Mouse (Mus musculus) left cerebral cortex, adult 2 months (tissue): ENCODE results near the gene Kdm5b. TPM values are rescaled to one million over a fixed set of nuclear protein-coding genes. Genes with fewer than 3 reads are reported as not detected.
A peak's percentile ranks its signal among the peaks of the same experiment; 100 is the strongest.

Experiments
- DNase-seq, 2 experiments: peaks; one replicate each; pipeline ENCODE4 v3.0.0; 2021 to 2022; ENCODE audit warnings: low spot score in 2 of 2, mixed read lengths in 1 of 2; ENCODE audit errors: extremely low spot score in 1 of 2
- H3K27ac ChIP-seq: fragments of 200-600 bp; 2 replicates; pipeline ENCODE4 v1.8.1; 2022
- H3K4me3 ChIP-seq: fragments of 200-600 bp; 2 replicates; pipeline ENCODE4 v1.8.1; 2022
- CTCF ChIP-seq: fragments of 200-600 bp; IDR thresholded peaks from 2 replicates; pipeline ENCODE4 v1.8.1; 2022; ENCODE audit warnings: antibody characterized with exemption, mild to moderate bottlenecking, moderate library complexity
- intact Hi-C: fragments of 180-260 bp; cut with DNase I; formaldehyde crosslinking; loops from one replicate; pipeline ENCODE4 v1.15.1; 2025
- total RNA-seq, 2 experiments: library from RNA; stranded (reverse); gene quantifications; 2 replicates each; pipeline ENCODE4 v1.2.3; 2021

The Kdm5b gene
- total RNA-seq, 2 experiments from 2014 or later = 70.5 to 71.0 TPM

DNA sequence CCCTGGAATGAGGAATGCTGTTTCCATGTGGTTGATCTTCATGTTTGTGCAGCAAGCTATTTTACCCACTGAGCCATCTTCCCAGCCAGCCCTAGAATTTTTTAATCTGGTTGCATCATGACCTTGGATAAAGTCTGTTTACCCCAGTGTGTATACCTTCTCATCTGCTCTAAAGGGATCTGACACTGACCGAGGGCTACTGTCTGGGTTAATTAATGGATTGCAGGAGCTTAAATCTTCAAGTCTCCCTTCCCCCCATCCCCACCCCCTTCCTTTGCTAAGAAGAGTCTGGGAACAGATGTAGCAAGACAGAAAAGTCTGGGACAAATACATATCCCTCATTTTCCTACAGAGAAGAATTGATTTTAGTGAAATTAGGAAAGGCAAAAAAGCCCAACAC is 7.5 kb downstream of the Kdm5b start:
- no peak for DNase-seq
- intact Hi-C loops = no loop called here
- no peak for TF ChIP-seq CTCF
- Histone ChIP-seq H3K27ac (no peak overlapping the region), H3K4me3 (no peak overlapping the region)

DNA sequence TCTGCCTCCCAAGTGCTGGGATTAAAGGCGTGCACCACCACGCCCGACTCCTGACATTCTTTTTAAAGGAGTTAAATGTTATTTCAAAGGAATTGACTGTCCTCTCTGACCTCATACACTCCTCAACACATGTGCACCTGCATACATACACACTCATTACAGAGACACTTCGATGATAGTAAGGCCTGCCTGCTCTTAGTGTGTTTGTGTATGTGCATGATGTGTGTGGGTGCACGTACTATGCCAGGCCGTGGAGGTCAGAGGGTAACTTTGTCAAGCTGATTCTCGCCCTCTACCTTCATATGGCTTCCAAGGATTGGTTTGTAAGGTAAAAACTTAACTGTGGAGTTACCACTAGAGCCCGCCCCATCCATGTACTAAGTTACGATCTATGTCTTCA is 10.2 kb downstream of the Kdm5b start:
- Histone ChIP-seq H3K4me3 (no peak overlapping the region), H3K27ac (no peak overlapping the region)
- TF ChIP-seq CTCF = no peak
- no peak for DNase-seq
- intact Hi-C loops = no loop called here

DNA sequence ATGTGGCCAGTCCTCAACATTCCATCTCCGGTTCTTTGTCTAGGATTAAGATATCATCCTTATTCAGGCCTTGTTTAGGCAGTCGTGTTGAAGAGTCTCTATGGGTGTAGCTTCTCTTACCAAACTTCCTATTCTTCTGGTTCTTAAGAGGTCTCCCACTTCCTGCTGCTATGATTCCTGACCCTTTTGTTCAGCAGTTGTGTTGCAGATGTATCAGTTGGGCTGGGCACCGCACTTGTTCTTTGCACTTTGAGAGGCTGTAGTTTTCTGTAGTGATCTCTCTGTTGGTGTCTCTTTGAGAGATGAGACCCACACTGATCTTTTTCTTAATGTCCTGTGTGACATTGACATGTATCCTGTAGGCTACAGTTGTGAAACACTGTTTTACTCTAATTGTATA is 10.7 kb downstream of the Kdm5b start:
- no peak for DNase-seq
- intact Hi-C loops = no loop called here
- no peak for TF ChIP-seq CTCF
- Histone ChIP-seq H3K27ac (no peak overlapping the region), H3K4me3 (no peak overlapping the region)

DNA sequence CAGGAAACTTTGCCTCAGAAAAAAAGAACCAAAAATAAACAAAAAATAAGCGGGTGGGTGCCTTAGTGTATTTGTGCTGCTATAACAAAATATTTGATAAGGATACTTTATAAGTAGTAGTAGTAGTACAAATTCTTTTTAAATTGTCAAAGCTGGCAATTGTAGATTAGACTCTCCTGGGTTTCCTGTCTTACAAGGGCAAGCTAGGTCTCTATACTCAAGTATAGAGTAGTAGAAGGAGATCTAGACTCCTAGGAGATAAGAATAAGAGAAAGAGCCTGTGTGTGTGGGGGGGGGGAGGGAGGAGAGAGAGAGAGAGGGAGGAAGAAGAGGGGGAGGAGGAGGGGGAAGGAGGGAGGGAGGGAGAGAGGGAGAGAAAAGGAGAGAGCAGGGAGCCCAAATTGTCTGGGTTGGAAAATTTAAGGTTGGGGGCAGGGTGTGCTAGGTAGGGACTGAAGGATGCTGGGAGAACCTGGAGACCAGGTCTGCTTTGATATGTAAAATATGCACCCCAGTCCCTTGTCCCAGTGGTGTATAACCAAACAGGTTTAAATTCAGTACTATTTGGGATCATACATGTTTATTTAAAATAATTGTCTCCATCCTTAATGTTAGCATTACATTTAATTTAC is 13.4 kb downstream of the Kdm5b start:
- Histone ChIP-seq H3K27ac (no peak overlapping the region), H3K4me3 (no peak overlapping the region)
- no peak for DNase-seq
- intact Hi-C loops = no loop called here
- no peak for TF ChIP-seq CTCF

DNA sequence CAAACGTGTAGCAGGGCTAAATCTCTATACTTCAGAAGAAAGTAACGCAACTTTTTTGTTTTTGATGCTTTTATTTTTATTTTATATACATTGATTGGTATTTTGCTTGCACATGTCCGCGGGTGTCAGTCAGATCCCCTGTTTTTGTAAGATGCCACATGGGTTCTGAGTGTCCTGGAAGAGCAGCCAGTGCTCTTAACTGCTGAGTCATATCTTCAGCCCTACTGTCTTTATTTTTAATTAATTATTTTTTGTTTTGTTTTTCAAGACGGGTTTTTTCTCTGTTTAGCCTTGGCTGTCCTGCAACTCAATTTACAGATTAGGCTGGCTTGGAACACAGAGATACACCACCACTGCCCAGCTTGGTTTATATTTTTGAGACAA is 14.0 kb downstream of the Kdm5b start:
- DNase-seq = no peak
- intact Hi-C loops = no loop called here
- TF ChIP-seq CTCF = no peak
- H3K4me3 ChIP-seq = no peak overlapping the region
- H3K27ac ChIP-seq = no peak overlapping the region

DNA sequence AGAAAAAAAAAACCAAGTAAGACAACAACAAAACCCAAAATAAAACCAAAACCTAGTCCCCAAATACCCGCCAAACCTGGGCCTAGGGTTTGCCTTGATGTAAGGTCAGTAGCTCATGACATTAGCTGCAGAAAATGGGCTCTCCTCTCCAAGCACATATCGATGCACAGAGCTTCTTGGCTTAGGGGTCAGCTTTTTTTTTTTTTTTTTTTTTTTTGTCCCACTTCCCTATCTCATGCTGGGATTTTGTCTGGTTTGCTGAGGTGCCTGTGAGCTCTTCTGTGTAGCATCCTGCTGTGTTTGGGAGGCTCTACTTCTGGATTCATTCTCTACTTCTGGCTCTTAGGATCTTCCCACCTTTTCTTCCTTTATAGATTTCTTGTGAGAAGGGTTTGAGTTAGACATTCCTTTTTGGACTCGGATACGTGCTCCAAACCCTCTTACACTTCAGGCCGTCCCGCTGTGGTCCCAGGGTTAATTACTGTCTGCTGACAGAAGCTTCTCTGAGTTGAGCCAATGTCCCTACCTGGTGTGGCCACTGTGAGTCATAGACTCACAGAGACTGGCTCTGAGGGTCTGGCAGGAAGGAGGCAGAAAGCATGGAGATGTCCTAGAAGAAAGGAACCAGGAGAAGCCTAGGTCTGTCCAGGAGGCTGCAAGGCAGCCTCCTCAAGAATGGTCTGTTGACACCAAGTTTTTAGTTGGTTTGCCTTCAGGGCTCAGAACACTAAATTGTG is 17.6 kb downstream of the Kdm5b start:
- intact Hi-C loops = no loop called here
- no peak for TF ChIP-seq CTCF
- Histone ChIP-seq H3K27ac (no peak overlapping the region), H3K4me3 (no peak overlapping the region)
- DNase-seq = no peak

DNA sequence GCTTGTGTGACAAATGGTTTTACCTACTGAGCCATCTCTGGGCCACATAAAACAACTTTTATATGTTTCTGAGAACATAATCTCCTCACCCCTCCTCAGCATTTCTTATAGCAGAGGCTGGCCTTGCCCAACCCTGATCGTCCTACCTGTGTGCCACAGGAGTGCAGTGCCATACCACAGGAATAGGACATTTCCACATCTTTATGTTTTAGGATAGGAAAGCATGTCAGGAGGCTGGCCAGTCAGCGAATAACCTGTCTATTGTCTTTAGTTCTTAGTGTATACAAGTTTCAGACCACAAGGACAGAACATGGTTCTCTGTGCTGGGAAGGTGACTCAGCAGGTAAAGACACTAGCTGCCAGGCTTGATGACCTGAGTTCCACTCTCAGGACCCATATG is 20.8 kb downstream of the Kdm5b start:
- no peak for TF ChIP-seq CTCF
- intact Hi-C loops = no loop called here
- Histone ChIP-seq H3K4me3 (no peak overlapping the region), H3K27ac (no peak overlapping the region)
- no peak for DNase-seq

DNA sequence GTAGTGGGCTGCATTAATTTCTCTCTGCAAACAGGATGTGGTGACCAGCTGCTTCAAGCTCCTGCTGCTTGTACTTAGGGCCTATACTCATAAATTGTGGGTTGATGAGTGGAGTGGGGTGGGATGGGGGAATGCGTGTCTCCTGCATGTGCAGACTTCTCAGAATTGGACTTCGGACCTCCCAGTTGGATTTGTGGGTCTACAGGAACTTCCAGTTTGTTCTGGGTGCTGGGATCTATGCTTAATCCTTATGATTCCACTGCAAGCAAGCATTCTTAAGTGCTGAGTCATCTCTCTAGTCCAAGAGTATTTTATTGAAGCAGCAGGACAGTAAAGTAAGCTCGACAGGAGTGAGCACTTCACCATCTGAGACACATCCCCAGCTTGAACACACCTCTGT is 23.6 kb downstream of the Kdm5b start:
- TF ChIP-seq CTCF = no peak
- Histone ChIP-seq H3K4me3 (no peak overlapping the region), H3K27ac (no peak overlapping the region)
- intact Hi-C loops = no loop called here
- DNase-seq = no peak

DNA sequence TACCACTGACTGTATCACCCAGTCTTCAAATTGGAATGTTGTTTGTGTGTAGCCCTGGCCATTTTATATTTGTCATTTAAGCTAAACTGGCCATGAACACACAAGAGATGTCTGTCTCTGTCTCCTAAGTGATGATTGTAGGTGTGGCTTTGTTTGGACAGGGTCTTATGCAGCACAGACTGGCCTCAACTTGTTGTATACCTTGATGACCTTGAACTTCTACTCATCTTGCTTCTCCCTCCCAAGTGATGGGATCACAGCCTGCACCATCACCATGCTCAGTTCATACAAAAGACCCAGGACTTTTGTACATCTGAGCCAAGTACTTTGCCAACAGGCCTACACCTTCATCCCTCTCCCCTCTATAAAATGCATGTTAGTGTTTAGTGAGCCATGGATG is 29.7 kb downstream of the Kdm5b start:
- no peak overlapping the region for H3K4me3 ChIP-seq
- no peak for TF ChIP-seq CTCF
- no peak overlapping the region for H3K27ac ChIP-seq
- DNase-seq = no peak
- intact Hi-C loops = loop anchor here (5.0 kb wide), 1 partner anchor 67 kb away; no protein-coding TSS in a partner anchor

DNA sequence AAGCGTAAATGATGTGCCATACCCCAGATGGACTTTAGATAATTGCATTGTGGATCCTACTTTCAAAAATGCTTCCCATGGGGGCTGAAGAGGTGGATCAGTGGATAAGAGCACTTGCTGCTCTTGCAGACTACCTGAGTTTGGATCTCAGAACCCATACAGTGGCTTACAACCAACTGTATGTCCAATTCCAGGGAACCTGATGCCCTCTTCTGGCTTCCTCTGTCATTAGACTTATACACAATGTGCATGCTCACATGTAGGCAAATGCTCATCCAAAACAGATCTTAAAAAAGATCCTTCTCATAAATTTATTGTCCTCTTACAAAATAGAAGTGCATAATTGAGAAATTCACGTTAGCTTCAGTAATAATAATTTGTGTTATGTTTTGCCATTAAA is 31.8 kb downstream of the Kdm5b start:
- intact Hi-C loops = loop anchor here (5.0 kb wide), 1 partner anchor 69 kb away; no protein-coding TSS in a partner anchor
- Histone ChIP-seq H3K4me3 (no peak overlapping the region), H3K27ac (no peak overlapping the region)
- TF ChIP-seq CTCF = peak; percentile 18; the same call in 1 of the 2 replicates
- DNase-seq = no peak

DNA sequence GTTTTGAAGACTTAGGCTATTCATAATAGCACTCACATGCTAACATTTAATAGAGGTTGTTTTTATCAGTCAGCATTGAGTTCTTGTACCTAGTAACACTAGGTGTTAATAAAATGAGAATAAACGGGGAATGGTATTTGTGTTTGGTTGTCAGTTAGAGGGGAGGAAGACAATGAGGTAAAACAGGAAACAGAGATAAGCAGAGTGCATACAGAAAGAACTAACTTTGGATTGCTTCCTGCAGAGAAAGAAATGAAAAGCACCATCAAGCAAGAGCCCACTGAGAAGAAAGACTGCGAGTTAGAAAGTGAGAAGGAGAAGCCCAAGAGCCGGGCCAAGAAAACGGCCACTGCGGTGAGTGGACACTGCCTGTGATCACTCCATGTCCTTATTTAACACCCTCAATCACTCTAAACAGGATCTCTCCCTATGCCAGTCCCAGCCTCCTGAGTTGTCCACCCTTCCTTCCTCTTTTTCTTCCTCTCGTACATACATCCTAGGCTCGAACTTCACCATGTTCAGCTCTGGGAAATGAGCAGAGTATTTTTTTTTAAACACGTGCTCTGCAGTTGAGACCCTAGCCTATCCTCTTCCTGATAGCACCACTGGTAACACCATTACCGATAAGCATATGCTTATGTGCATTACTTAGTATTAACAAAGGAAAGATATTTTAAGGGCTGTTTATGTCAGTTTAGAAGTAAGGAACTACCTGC is 37.5 kb downstream of the Kdm5b start:
- Histone ChIP-seq H3K4me3 (no peak overlapping the region), H3K27ac (no peak overlapping the region)
- DNase-seq = no peak
- intact Hi-C loops = no loop called here
- no peak for TF ChIP-seq CTCF

DNA sequence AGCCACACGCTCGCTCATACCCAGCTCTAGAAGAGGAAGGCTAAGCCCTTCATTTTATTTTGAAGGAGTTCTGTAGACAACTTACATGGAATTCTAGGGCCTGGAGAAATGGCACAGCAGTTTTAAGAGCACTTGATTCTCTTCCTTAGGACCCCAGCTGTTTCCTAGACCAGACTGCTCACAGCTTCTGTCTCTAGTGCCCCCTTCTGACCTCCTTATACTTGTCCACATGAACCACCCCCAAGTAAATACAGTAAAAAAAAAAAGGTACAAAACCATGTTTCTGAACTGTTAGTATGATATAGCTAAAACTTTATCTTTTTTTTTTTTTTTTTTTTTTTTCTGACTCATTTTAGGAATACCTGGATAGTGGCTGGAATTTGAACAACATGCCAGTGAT is 44.1 kb downstream of the Kdm5b start:
- DNase-seq = no peak
- H3K4me3 ChIP-seq = no peak overlapping the region
- no peak; the same call in 1 of the 2 replicates for TF ChIP-seq CTCF
- no peak overlapping the region for H3K27ac ChIP-seq
- intact Hi-C loops = no loop called here
